Mouse (Mus musculus): ENCODE results near the gene Ncbp3. TPM values are rescaled to one million over a fixed set of nuclear protein-coding genes. Genes with fewer than 3 reads are reported as not detected.
A peak's percentile ranks its signal among the peaks of the same experiment; 100 is the strongest.

The Ncbp3 gene
- total RNA-seq, 2 experiments from 2014 or later: 7.6 to 7.8 TPM

- DNase-seq: peak; percentile 26 to 38
- intact Hi-C loops (cut with DNase I): no loop called here
Measured at GRCm38 (mm10) chr11:73024236-73024904, 23.2 kb upstream of the Ncbp3 start.

GRCm38 (mm10) chr11:73026961-73027360 lies 20.6 kb upstream of the Ncbp3 start:
- intact Hi-C loops (cut with DNase I): loop anchor here (1.0 kb wide), 1 partner anchor 19 kb away; no protein-coding TSS in a partner anchor
- DNase-seq: no peak

GRCm38 (mm10) chr11:73030821-73031498 lies 16.6 kb upstream of the Ncbp3 start:
- intact Hi-C loops (cut with DNase I): no loop called here
- peak; percentile 81 to 86 for DNase-seq

- no peak for DNase-seq
- intact Hi-C loops (cut with DNase I): no loop called here
Measured at GRCm38 (mm10) chr11:73031536-73031935, 16.0 kb upstream of the Ncbp3 start.

- DNase-seq: no peak
- intact Hi-C loops (cut with DNase I): no loop called here
Measured at GRCm38 (mm10) chr11:73036077-73036476, 11.5 kb upstream of the Ncbp3 start.

- intact Hi-C loops (cut with DNase I): no loop called here
Measured at GRCm38 (mm10) chr11:73036889-73037288, 10.7 kb upstream of the Ncbp3 start.

GRCm38 (mm10) chr11:73037691-73038090 lies 9.9 kb upstream of the Ncbp3 start:
- intact Hi-C loops (cut with DNase I): no loop called here
- DNase-seq: no peak

More at GRCm38 (mm10) chr11:73036889-73037288, 10.7 kb upstream of the Ncbp3 start:
- DNase-seq: no peak

DNA sequence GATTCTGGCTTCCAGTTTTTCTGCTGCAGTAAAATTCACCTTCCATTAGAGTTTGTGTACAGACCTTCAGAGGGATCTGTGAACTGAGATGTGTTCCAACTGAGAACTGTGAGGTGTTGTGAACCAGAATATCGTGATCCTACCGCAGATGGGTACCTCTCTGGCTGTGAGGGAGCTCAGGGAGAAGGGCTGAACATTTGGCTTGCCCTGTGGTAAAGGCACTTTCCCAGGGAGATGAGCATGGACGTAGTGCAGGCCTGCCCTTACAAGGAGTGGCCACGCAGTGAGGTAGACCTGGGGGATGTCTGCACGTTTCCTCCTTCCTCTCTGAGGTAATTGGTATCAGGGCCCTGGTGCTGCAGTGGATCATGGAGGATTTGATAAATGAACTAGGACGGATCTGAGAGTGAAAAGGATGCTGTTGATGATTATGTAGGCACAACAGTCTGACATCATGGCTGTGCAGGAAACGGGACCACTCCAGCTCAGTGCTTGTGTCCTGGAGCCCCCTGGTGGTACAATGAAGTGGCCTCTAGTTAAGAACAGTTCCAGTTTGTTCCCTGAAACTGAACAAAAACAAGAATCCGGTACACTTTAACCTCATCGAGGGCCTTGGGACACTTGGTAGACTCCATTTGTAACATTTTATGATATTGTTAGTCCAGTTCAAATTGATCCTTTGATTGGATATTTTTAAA lies 8.3 kb upstream of the Ncbp3 start:
- intact Hi-C loops (cut with DNase I): loop anchor here (1.0 kb wide), 1 partner anchor 33 kb away; no protein-coding TSS in a partner anchor
- DNase-seq: peak; percentile 63 to 79

DNA sequence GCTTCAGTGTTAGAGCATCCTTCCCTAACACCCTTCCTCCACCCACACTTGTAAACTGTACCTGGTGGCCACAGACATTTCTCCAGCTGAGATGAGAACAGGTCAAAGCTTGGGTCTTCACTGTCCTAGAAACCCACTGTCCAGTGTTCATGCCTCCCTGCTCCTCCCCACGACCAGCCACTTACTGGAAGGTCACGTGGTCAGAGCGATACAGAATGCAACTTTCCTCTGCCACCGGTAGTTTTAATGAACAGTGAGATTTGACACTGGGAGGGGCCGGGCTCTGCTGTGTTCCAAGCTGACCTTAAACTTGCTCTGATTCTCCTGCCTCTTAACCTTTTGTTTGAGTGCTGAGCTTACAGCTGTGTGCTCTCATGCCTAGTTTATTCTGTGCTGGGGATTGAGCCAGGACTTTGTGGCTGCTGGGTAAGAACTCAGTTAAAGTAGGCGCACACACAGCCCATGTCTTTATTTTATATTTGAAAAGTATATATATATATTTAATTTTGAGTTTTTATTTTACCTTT lies 3.3 kb upstream of the Ncbp3 start:
- intact Hi-C loops (cut with DNase I): loop anchor here (5.0 to 10.0 kb wide), 2 partner anchors 117 to 1331 kb away; no protein-coding TSS in a partner anchor
- DNase-seq: no peak

GRCm38 (mm10) chr11:73044789-73045188 lies 2.8 kb upstream of the Ncbp3 start:
- intact Hi-C loops (cut with DNase I): loop anchor here (5.0 to 10.0 kb wide), 2 partner anchors 117 to 1330 kb away; no protein-coding TSS in a partner anchor
- DNase-seq: no peak

DNA sequence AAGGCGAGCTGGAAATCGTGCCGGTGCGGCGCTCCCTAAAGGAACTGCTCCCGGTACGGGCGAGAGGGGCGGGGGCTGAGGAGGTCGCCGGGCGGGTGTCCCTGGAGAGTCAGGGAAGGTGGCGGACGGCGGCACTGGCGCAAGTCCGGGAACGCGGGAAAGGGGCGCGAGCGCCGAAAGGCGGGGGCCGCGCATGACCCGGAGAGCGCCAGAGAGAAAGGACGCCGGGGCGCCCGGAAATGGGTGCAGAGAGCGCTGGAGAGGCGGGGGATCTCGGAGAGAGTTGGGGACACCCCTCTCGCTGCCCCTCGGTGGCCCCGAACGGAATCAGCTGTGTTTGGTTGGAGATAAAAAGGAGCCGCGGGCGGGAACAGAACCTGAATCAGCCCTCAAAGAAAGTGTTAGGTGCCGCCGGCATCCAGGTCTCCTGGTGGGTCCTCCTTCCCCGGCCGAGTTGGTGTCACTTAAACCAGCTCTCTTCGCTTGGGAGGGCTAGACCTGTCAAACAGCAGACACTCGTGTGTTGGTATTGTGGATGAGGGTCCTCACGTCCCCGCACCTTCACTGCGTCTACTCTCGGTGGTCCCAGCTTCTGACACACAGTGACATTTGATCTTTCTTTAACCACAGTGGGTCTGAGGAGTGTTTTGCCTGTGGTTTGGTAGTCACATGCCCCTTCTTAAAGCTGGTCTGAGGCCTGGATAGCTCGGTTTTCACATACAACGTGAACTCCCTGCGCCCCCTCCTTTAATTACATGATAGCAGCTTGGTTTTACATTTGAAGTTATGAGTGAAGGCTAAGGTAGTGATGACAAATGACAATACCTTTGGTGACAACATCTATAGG lies 670 bp downstream of the Ncbp3 start:
- intact Hi-C loops (cut with DNase I): loop anchor here (2.0 to 10.0 kb wide), 2 partner anchors 41 to 1327 kb away; no protein-coding TSS in a partner anchor
- DNase-seq: no peak

DNA sequence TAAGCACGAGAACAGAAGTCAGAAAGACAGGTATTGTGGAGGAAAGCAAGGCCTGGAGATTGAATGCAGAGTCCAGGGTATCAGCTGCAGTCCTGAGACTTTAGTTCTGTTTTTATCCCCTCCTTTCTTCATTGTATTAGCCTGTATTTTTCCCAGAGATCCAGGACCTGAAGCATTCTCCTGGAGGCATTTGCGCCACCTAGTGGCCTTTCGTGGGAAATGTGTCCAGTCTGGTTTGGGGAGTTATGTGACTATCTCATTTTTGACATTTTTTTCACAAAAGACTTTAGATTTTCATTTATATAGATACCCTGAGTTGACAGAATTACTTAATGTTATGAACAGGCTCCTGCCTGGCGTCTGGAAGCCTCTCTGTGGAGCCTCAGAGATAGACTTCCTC lies 1.8 kb downstream of the Ncbp3 start:
- DNase-seq: peak; percentile 75 to 84
- intact Hi-C loops (cut with DNase I): loop anchor here (2.0 to 10.0 kb wide), 2 partner anchors 43 to 1325 kb away; no protein-coding TSS in a partner anchor

- intact Hi-C loops (cut with DNase I): no loop called here
- no peak for DNase-seq
Measured at GRCm38 (mm10) chr11:73052795-73053194, 5.2 kb downstream of the Ncbp3 start.

DNA sequence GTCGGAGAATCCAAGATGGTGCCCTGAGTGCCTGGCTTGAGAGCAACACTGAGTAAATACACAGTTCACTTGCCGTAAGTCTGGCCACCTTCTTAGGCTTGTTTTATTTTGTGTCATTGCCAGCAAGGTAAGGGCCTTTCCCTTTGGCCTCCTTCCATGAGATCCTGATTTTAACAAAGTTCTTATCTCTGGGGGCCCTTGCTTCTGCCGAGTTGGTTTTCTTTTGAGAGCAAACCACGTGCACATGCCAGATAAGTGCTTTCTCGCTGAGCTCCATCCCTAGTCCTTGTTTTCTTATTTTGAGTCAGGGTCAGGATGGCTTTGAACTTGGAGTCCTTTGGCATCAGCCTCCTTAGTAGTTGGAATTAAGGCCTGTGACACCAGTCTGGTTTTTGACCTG lies 10.1 kb downstream of the Ncbp3 start:
- DNase-seq: no peak
- intact Hi-C loops (cut with DNase I): no loop called here

DNA sequence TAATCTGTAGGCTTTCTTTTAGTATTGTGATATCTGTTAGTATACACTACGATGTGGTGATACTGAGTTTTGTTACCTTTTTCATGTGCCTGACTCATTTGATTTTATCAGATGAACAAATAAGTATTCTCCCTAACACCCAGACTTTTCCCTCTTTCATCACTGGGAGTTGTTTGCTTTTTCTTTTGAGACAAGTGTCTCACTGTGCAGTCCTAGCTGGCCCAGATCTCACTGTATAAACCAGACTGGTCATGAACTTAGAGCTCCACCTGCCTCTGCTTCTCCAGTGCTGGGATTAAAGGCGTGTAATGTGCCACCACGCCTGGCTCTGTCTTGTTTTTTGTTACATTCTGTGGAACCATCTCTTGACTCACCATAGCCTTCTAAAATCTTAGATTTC lies 12.0 kb downstream of the Ncbp3 start:
- intact Hi-C loops (cut with DNase I): no loop called here

DNA sequence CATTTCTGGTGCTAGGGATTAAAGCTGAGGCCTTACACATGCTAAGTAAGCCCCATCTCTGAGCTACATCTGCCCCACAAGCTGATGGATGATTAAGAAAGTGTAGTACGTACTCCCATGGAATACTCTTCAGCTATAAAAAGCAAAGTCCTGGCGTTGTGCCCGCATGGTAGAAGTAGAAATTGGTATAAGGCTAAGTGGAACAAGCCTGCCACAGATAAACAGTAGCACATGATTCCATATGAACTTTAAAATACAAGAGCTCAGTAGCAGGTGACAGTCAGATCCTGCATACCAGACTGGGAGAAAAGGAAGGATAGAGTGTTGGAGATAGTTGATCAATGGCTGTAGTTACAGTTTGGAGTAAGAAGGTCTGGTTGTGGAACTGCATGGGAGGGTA lies 13.8 kb downstream of the Ncbp3 start:
- no peak for DNase-seq
- intact Hi-C loops (cut with DNase I): no loop called here

More for the DNA sequence above, 12.0 kb downstream of the Ncbp3 start:
- DNase-seq: no peak

GRCm38 (mm10) chr11:73071839-73072238 lies 24.3 kb downstream of the Ncbp3 start:
- DNase-seq: peak; percentile 33 to 55

DNA sequence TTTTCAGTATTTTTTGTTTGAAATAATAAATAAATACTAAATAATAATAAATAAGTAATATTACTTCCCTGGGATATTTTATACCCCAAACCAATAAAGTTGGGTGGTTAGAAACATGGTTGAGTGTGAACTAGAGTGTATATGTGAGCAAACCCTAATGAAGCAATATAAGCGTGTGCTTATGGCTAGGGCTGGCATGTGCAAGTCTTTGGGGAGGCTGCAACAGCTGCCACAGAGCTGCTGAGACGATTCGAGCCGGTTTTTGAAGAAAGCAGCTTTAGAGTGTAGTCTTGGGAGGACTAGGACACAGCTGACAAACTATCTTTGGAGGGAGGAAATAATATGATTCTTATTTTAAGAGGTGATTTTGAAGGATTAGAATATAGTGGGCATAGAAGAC lies 28.7 kb downstream of the Ncbp3 start:
- no peak for DNase-seq
- intact Hi-C loops (cut with DNase I): no loop called here

More at GRCm38 (mm10) chr11:73071839-73072238, 24.3 kb downstream of the Ncbp3 start:
- intact Hi-C loops (cut with DNase I): loop anchor here (2.0 kb wide), 1 partner anchor 33 kb away; no protein-coding TSS in a partner anchor

- DNase-seq: peak in 1 of 2 experiments; percentile 10
Measured at GRCm38 (mm10) chr11:73076733-73077132, 29.1 kb downstream of the Ncbp3 start.

More at GRCm38 (mm10) chr11:73076733-73077132, 29.1 kb downstream of the Ncbp3 start:
- intact Hi-C loops (cut with DNase I): no loop called here

Data from heart, postnatal 14 days (tissue).